13 mouse cellular contexts compared by ENCODE assay signal in genomic region chr3:88626316-88626715, GRCm38 (mm10). TPM values are rescaled to one million over a fixed set of nuclear protein-coding genes. Genes with fewer than 3 reads are reported as not detected.
DNase-seq lines count a peak whose midpoint lies in the region; ATAC-seq lines count a peak whose summit lies in the region.
"Had no signal": no experiment of that assay in that cellular context is flagged by ENCODE, and none has a peak within 500 bp of the region (broad histone marks: within the 10 kb centered on the region; RNA-seq: fewer than 3 reads in every experiment).

No protein-coding gene starts in this region.

- H3K9ac ChIP-seq in heart, embryonic 11.5 days (ENCODE audit: low read depth, low read length) = no peak overlapping the region
- H3K9ac ChIP-seq in lung, embryonic 16.5 days (ENCODE audit: low read length) = peak overlapping the region; percentile 46; the same call in 1 of the 2 replicates
- H3K9ac ChIP-seq in hindbrain, embryonic 12.5 days = peak overlapping the region; percentile 44
- H3K9ac ChIP-seq in neural tube, embryonic 13.5 days = peak overlapping the region; percentile 98

- no peaks in the 10 kb centered on the region for H3K9me3 ChIP-seq in heart, embryonic 11.5 days (replicated peaks; ENCODE audit: control insufficient read depth, low read length)
- no peaks in the 10 kb centered on the region for H3K9me3 ChIP-seq in lung, embryonic 16.5 days (ENCODE audit: control insufficient read depth, low read length)
- no peaks in the 10 kb centered on the region for H3K9me3 ChIP-seq in hindbrain, embryonic 12.5 days (replicated peaks)
- no peaks in the 10 kb centered on the region for H3K9me3 ChIP-seq in neural tube, embryonic 13.5 days
- H3K9me3 ChIP-seq: limb, embryonic 12.5 days had no signal

- no peaks in the 10 kb centered on the region for H3K27me3 ChIP-seq in heart, embryonic 11.5 days (ENCODE audit: control insufficient read depth, insufficient read depth, low read length)
- no peaks in the 10 kb centered on the region for H3K27me3 ChIP-seq in lung, embryonic 16.5 days (ENCODE audit: control insufficient read depth, insufficient read depth, low read depth, low read length)
- no peaks in the 10 kb centered on the region for H3K27me3 ChIP-seq in hindbrain, embryonic 12.5 days
- H3K27me3 ChIP-seq in neural tube, embryonic 13.5 days = no peaks in the 10 kb centered on the region
- H3K27me3 ChIP-seq: limb, embryonic 12.5 days had no signal

- whole genome bisulfite sequencing in heart, embryonic 11.5 days (ENCODE audit: insufficient replicate concordance) = 55% methylated on average over 7 of the region's 7 CpGs
- WGBS in lung, embryonic 16.5 days = 66% methylated on average over 7 of the region's 7 CpGs
- 62% methylated on average over 7 of the region's 7 CpGs for WGBS in hindbrain, embryonic 12.5 days
- WGBS in neural tube, embryonic 13.5 days = 47% methylated on average over 7 of the region's 7 CpGs

- DNase-seq in heart, postnatal 25 days (ENCODE audit: low spot score) = no peak
- no peak for DNase-seq in lung, adult 18-20 months
- DNase-seq in yolk sac, embryonic 10.5 days (ENCODE audit: low spot score) = no peak
- no peak for DNase-seq in urinary bladder, adult 18-20 months (ENCODE audit: low spot score in 2 of 2)
- DNase-seq: adrenal gland, postnatal 14 days had no signal

- peak overlapping the region; percentile 16 for H3K4me2 ChIP-seq in heart, embryonic 11.5 days
- no peak overlapping the region for H3K4me2 ChIP-seq in lung, embryonic 16.5 days (ENCODE audit: low read depth, low read length)
- peak overlapping the region; percentile 24; the same call in 1 of the 2 replicates for H3K4me2 ChIP-seq in hindbrain, embryonic 12.5 days (replicated peaks)
- H3K4me2 ChIP-seq in neural tube, embryonic 13.5 days = peak overlapping the region; percentile 90
- H3K4me2 ChIP-seq: limb, embryonic 12.5 days had no signal

- H3K36me3 ChIP-seq in heart, embryonic 11.5 days (ENCODE audit: control insufficient read depth, insufficient read depth, low read length) = peaks cover 15% of the 10 kb centered on the region
- H3K36me3 ChIP-seq in lung, embryonic 16.5 days (ENCODE audit: control insufficient read depth, insufficient read depth, low read length) = peaks cover 14% of the 10 kb centered on the region
- H3K36me3 ChIP-seq in hindbrain, embryonic 12.5 days = peaks cover 39% of the 10 kb centered on the region
- H3K36me3 ChIP-seq in neural tube, embryonic 13.5 days = peaks cover 45% of the 10 kb centered on the region

- intact Hi-C loops in heart, postnatal 25 days (cut with DNase I) = no loop called here

- H3K4me3 ChIP-seq in heart, embryonic 11.5 days (ENCODE audit: low read depth, low read length) = no peak overlapping the region
- H3K4me3 ChIP-seq in lung, embryonic 16.5 days (ENCODE audit: low read length) = no peak overlapping the region
- peak overlapping the region; percentile 4; the same call in 1 of the 2 replicates for H3K4me3 ChIP-seq in hindbrain, embryonic 12.5 days
- peak overlapping the region; percentile 89 for H3K4me3 ChIP-seq in neural tube, embryonic 13.5 days
- H3K4me3 ChIP-seq: limb, embryonic 12.5 days had no signal

- no peak for ATAC-seq in heart, embryonic 11.5 days (replicated peaks; ENCODE audit: insufficient number of reproducible peaks, low FRiP score, low TSS enrichment)
- ATAC-seq in lung, embryonic 16.5 days (ENCODE audit: low read depth) = no peak
- ATAC-seq in hindbrain, embryonic 12.5 days (ENCODE audit: low FRiP score) = no peak
- ATAC-seq in neural tube, embryonic 13.5 days (ENCODE audit: low read depth) = no peak

- peak overlapping the region; percentile 7; the same call in 1 of the 2 replicates for H3K27ac ChIP-seq in heart, embryonic 11.5 days (ENCODE audit: low read depth, low read length)
- no peak overlapping the region for H3K27ac ChIP-seq in lung, embryonic 16.5 days (ENCODE audit: low read length)
- peak overlapping the region; percentile 63; the same call in 1 of the 2 replicates for H3K27ac ChIP-seq in hindbrain, embryonic 12.5 days
- H3K27ac ChIP-seq in neural tube, embryonic 13.5 days (replicated peaks) = peak overlapping the region; percentile 97; the same call in 1 of the 2 replicates
- H3K27ac ChIP-seq: limb, embryonic 12.5 days had no signal

- H3K4me1 ChIP-seq in heart, embryonic 11.5 days (ENCODE audit: control insufficient read depth, insufficient read depth, low read length) = peaks cover 69% of the 10 kb centered on the region
- H3K4me1 ChIP-seq in lung, embryonic 16.5 days (replicated peaks; ENCODE audit: control insufficient read depth, insufficient read depth, low read length) = peaks cover 65% of the 10 kb centered on the region
- peaks cover 63% of the 10 kb centered on the region for H3K4me1 ChIP-seq in hindbrain, embryonic 12.5 days
- peaks cover 75% of the 10 kb centered on the region for H3K4me1 ChIP-seq in neural tube, embryonic 13.5 days (replicated peaks)

RNA-seq across cellular contexts. Expression of gene Arhgef2, which starts 20.6 kb away (rescaled TPM):
- polyA plus RNA-seq in heart, embryonic 11.5 days (2014; fragmentation: Nextera tagmentation; extraction: Ambion mirVana) = 91.4 and 102 TPM in 2 replicates
- 10 to 100 TPM; 42.6 to 51.8 TPM for total RNA-seq in heart, postnatal 25 days (2021)
- polyA plus RNA-seq in lung, embryonic 16.5 days (2015; fragmentation: Nextera tagmentation; extraction: Ambion mirVana) = 123 and 125 TPM in 2 replicates
- 171 and 179 TPM in 2 replicates for polyA plus RNA-seq in hindbrain, embryonic 12.5 days (2016; fragmentation: Nextera tagmentation; extraction: Ambion mirVana)
- 146 and 157 TPM in 2 replicates for polyA plus RNA-seq in neural tube, embryonic 13.5 days (2015; fragmentation: Nextera tagmentation; extraction: Ambion mirVana)

RNA-seq across cellular contexts. Expression of gene Rxfp4, which starts 26.6 kb away (rescaled TPM):
- not detected in 2 replicates for polyA plus RNA-seq in heart, embryonic 11.5 days (2014; fragmentation: Nextera tagmentation; extraction: Ambion mirVana)
- total RNA-seq in heart, postnatal 25 days (2021) = not detected
- not detected in 2 replicates for polyA plus RNA-seq in lung, embryonic 16.5 days (2015; fragmentation: Nextera tagmentation; extraction: Ambion mirVana)
- polyA plus RNA-seq in hindbrain, embryonic 12.5 days (2016; fragmentation: Nextera tagmentation; extraction: Ambion mirVana) = not detected in 2 replicates
- polyA plus RNA-seq in neural tube, embryonic 13.5 days (2015; fragmentation: Nextera tagmentation; extraction: Ambion mirVana) = not detected in 2 replicates
- total RNA-seq: adrenal gland, postnatal 14 days had no signal
- polyA plus RNA-seq: embryonic facial prominence, embryonic 11.5 days; gonadal fat pad, adult 2 months; limb, embryonic 12.5 days; stomach, embryonic 14.5 days had no signal

RNA-seq across cellular contexts. Expression of gene Ssr2, which starts 50.6 kb away (rescaled TPM):
- 206 and 229 TPM in 2 replicates for polyA plus RNA-seq in heart, embryonic 11.5 days (2014; fragmentation: Nextera tagmentation; extraction: Ambion mirVana)
- 10 to 100 TPM; 80.7 to 93.3 TPM for total RNA-seq in heart, postnatal 25 days (2021)
- 354 and 367 TPM in 2 replicates for polyA plus RNA-seq in lung, embryonic 16.5 days (2015; fragmentation: Nextera tagmentation; extraction: Ambion mirVana)
- 152 and 155 TPM in 2 replicates for polyA plus RNA-seq in hindbrain, embryonic 12.5 days (2016; fragmentation: Nextera tagmentation; extraction: Ambion mirVana)
- 157 and 164 TPM in 2 replicates for polyA plus RNA-seq in neural tube, embryonic 13.5 days (2015; fragmentation: Nextera tagmentation; extraction: Ambion mirVana)

RNA-seq across cellular contexts. Expression of gene Khdc4, which starts 59.3 kb away (rescaled TPM):
- polyA plus RNA-seq in heart, embryonic 11.5 days (2014; fragmentation: Nextera tagmentation; extraction: Ambion mirVana) = 68.2 and 69.8 TPM in 2 replicates
- 10 to 100 TPM; 27.1 to 28.8 TPM for total RNA-seq in heart, postnatal 25 days (2021)
- 82.1 and 86.2 TPM in 2 replicates for polyA plus RNA-seq in lung, embryonic 16.5 days (2015; fragmentation: Nextera tagmentation; extraction: Ambion mirVana)
- polyA plus RNA-seq in hindbrain, embryonic 12.5 days (2016; fragmentation: Nextera tagmentation; extraction: Ambion mirVana) = 117 and 119 TPM in 2 replicates
- 95.0 and 104 TPM in 2 replicates for polyA plus RNA-seq in neural tube, embryonic 13.5 days (2015; fragmentation: Nextera tagmentation; extraction: Ambion mirVana)

Comparison
In these comparisons a context has a peak if more than half of its experiments do, and no peak if none do; other contexts are left out.
1. H3K4me3 ChIP-seq: peak in hindbrain, embryonic 12.5 days (single experiment) and neural tube, embryonic 13.5 days (single experiment); none in heart, embryonic 11.5 days (single experiment) and lung, embryonic 16.5 days (single experiment).